Mouse (Mus musculus) myocyte (in vitro differentiated cells): Measurements from ENCODE around the gene Olfr680-ps1. TPM values are rescaled to one million over a fixed set of nuclear protein-coding genes. Genes with fewer than 3 reads are reported as not detected.

Experiments
- H3K27me3 ChIP-seq: one replicate; pipeline ENCODE4 v1.6.1; 2011; ENCODE audit not compliant: control insufficient read depth, insufficient read depth, insufficient read length
- H3K36me3 ChIP-seq: one replicate; pipeline ENCODE4 v1.6.1; 2011; ENCODE audit not compliant: control insufficient read depth, insufficient read depth
- H3K4me2 ChIP-seq: one replicate; pipeline ENCODE4 v1.6.1; 2011; ENCODE audit warnings: low read depth, control low read depth
- H3K4me3 ChIP-seq: one replicate; pipeline ENCODE4 v1.5.1; 2011; ENCODE audit warnings: mild to moderate bottlenecking, control low read depth, moderate library complexity
- H3K79me2 ChIP-seq: one replicate; pipeline ENCODE4 v1.6.1; 2011; ENCODE audit not compliant: control insufficient read depth, insufficient read depth
- H3ac ChIP-seq: one replicate; pipeline ENCODE4 v1.6.1; 2011; ENCODE audit not compliant: control insufficient read depth, insufficient read length
- CEBPB ChIP-seq: IDR thresholded peaks from 2 replicates; pipeline ENCODE4 v1.6.1; 2011; ENCODE audit warnings: mild to moderate bottlenecking, moderate library complexity; ENCODE audit not compliant: poor library complexity, insufficient read depth, severe bottlenecking
- E2F4 ChIP-seq: IDR thresholded peaks from one replicate; pipeline ENCODE4 v1.6.1; 2011; ENCODE audit warnings: mild to moderate bottlenecking, control low read depth, moderate library complexity; ENCODE audit not compliant: insufficient read depth
- MAX ChIP-seq: IDR thresholded peaks from one replicate; pipeline ENCODE4 v1.6.1; 2011; ENCODE audit warnings: low read depth, mild to moderate bottlenecking, control low read depth
- MYOD1 ChIP-seq, 3 experiments: IDR thresholded peaks; one replicate each; pipeline ENCODE4 v1.6.1; 2011; ENCODE audit warnings: control low read depth in 2 of 3, low read depth in 2 of 3, mild to moderate bottlenecking in 2 of 3, moderate library complexity in 1 of 3; ENCODE audit not compliant: insufficient read length in 2 of 3, control insufficient read depth in 1 of 3
- POLR2AphosphoS2 ChIP-seq: IDR thresholded peaks from one replicate; pipeline ENCODE4 v1.6.1; 2011; ENCODE audit warnings: low read depth, control low read depth; ENCODE audit not compliant: insufficient read length
- REST ChIP-seq: IDR thresholded peaks from one replicate; pipeline ENCODE4 v1.6.1; 2011; ENCODE audit warnings: mild to moderate bottlenecking, control low read depth, moderate library complexity; ENCODE audit not compliant: insufficient read depth, insufficient read length
- SRF ChIP-seq: IDR thresholded peaks from one replicate; pipeline ENCODE4 v1.6.1; 2011; ENCODE audit warnings: low read depth; ENCODE audit not compliant: control insufficient read depth, insufficient read length
- TCF12 ChIP-seq: IDR thresholded peaks from one replicate; pipeline ENCODE4 v1.6.1; 2011; ENCODE audit warnings: mild to moderate bottlenecking, control low read depth; ENCODE audit not compliant: poor library complexity, insufficient read depth, severe bottlenecking
- TCF3 ChIP-seq: IDR thresholded peaks from one replicate; pipeline ENCODE4 v1.6.1; 2011; ENCODE audit warnings: low read depth, control low read depth; ENCODE audit not compliant: insufficient read length
- USF1 ChIP-seq: IDR thresholded peaks from one replicate; pipeline ENCODE4 v1.6.1; 2011; ENCODE audit warnings: low read depth, mild to moderate bottlenecking, control low read depth, moderate library complexity
- polyA plus RNA-seq: library from polyadenylated mRNA; unstranded; fragments of >200 nt; fragmentation: generic; extraction: Trizol; gene quantifications from one replicate; pipeline ENCODE4 v1.2.1, GENCODE M21; 2012; ENCODE audit warnings: missing spikeins

The Olfr680-ps1 gene
- polyA plus RNA-seq, 1 experiment = not detected

DNA sequence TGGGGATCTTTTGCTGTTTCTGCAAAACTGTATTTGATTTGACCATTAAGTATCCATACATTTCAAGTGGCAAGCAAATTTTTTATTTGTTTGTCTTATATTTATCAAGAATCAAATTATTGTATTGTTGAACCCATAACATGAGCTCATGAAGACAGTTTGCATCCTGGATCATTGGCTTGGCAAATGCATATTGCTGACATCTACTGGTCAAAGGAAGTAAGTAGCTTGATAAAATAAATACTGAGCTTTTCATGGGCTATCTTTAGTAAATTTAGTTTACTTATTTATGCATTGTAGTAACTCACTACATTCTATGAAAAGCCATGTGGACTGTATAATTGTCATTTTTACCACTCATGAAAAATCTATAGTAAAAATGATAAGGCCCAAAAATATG is 33.7 kb downstream of the Olfr680-ps1 start:
- H3K27me3 ChIP-seq = no peaks in the 10 kb centered on the region
- no peak overlapping the region for H3K4me2 ChIP-seq
- TF ChIP-seq USF1 (no peak), TCF3 (no peak), CEBPB (no peak), TCF12 (no peak), MAX (no peak), SRF (no peak), POLR2AphosphoS2 (no peak), MYOD1 (IDR thresholded peaks at IDR 0.05; ENCODE audit: control insufficient read depth in 1 of 3, insufficient read length in 2 of 3, low read depth in 2 of 3) (no peak), E2F4 (no peak), REST (no peak)
- H3ac ChIP-seq = no peak overlapping the region
- no peaks in the 10 kb centered on the region for H3K36me3 ChIP-seq
- H3K4me3 ChIP-seq = no peak overlapping the region
- H3K79me2 ChIP-seq = no peaks in the 10 kb centered on the region

Other genes starting within 250 kb of the Olfr680-ps1 start
- 5.3 TPM for gene Usp17la, start 235.8 kb downstream of the Olfr680-ps1 start, polyA plus RNA-seq
- gene Olfr665, start 214.8 kb downstream of the Olfr680-ps1 start, polyA plus RNA-seq = not detected
- not detected for gene Olfr666, start 196.9 kb downstream of the Olfr680-ps1 start, polyA plus RNA-seq
- gene Olfr667, start 171.3 kb downstream of the Olfr680-ps1 start, polyA plus RNA-seq = not detected
- gene Olfr668, start 164.8 kb downstream of the Olfr680-ps1 start, polyA plus RNA-seq = not detected
- not detected for gene Olfr669, start 158.6 kb downstream of the Olfr680-ps1 start, polyA plus RNA-seq
- not detected for gene Olfr670, start 130.2 kb downstream of the Olfr680-ps1 start, polyA plus RNA-seq
- gene Olfr671, start 113.7 kb downstream of the Olfr680-ps1 start, polyA plus RNA-seq = not detected
- gene Olfr672, start 90.8 kb downstream of the Olfr680-ps1 start, polyA plus RNA-seq = not detected
- gene Olfr675, start 64.4 kb downstream of the Olfr680-ps1 start, polyA plus RNA-seq = not detected
- not detected for gene Olfr676, start 60.1 kb downstream of the Olfr680-ps1 start, polyA plus RNA-seq
- gene Olfr677, start 41.4 kb downstream of the Olfr680-ps1 start, polyA plus RNA-seq = not detected
- gene Olfr678, start 28.3 kb downstream of the Olfr680-ps1 start, polyA plus RNA-seq = not detected
- gene Olfr679, start 11.6 kb downstream of the Olfr680-ps1 start, polyA plus RNA-seq = not detected
- gene Olfr681, start 24.0 kb upstream of the Olfr680-ps1 start, polyA plus RNA-seq = not detected
- gene Olfr683, start 54.2 kb upstream of the Olfr680-ps1 start, polyA plus RNA-seq = not detected
- gene Olfr684, start 70.8 kb upstream of the Olfr680-ps1 start, polyA plus RNA-seq = not detected
- not detected for gene Olfr685, start 93.2 kb upstream of the Olfr680-ps1 start, polyA plus RNA-seq
- gene Olfr686, start 114.7 kb upstream of the Olfr680-ps1 start, polyA plus RNA-seq = not detected
- not detected for gene Olfr688, start 195.3 kb upstream of the Olfr680-ps1 start, polyA plus RNA-seq
- gene Olfr689, start 218.3 kb upstream of the Olfr680-ps1 start, polyA plus RNA-seq = not detected
- gene Olfr690, start 241.3 kb upstream of the Olfr680-ps1 start, polyA plus RNA-seq = not detected
- not detected for gene Olfr691, start 249.5 kb upstream of the Olfr680-ps1 start, polyA plus RNA-seq